Mouse (Mus musculus): ENCODE results near the gene Slc25a29.

- no peak for TF ChIP-seq CTCF (IDR thresholded peaks at IDR 0.05; ENCODE audit: borderline replicate concordance, extremely low read depth, insufficient read depth, insufficient read length)
- TF ChIP-seq POLR2A (IDR thresholded peaks at IDR 0.05; ENCODE audit: borderline replicate concordance, extremely low read depth, insufficient read depth, insufficient read length, poor library complexity, severe bottlenecking), result no peak
These were observed 3.6 kb downstream of the Slc25a29 start for GRCm38 (mm10) chr12:108831966-108832643.

Data from brain, embryonic 14.5 days (tissue).